Mouse (Mus musculus) adrenal gland, postnatal 14 days (tissue): ENCODE data around the gene Slc22a2. TPM values are rescaled to one million over a fixed set of nuclear protein-coding genes. Genes with fewer than 3 reads are reported as not detected.
A peak's percentile ranks its signal among the peaks of the same experiment; 100 is the strongest.
"Not testable (repeated sequence)": the region's sequence is repeated elsewhere in the genome, so short reads cannot be mapped to it uniquely, and the experiment has no call there.

Experiments used
- DNase-seq: peaks from one replicate; pipeline ENCODE4 v3.0.0; 2021; ENCODE audit warnings: mixed read lengths
- long read RNA-seq, 2 experiments: library from polyadenylated mRNA; stranded (forward); transcript quantifications; one replicate each; pipeline ENCODE4 v2.0.0; 2021
- total RNA-seq: library from RNA; stranded (reverse); gene quantifications from 2 replicates; pipeline ENCODE4 v1.2.3, GENCODE M21; 2021

Slc22a2 gene
- 0.78 and 1.4 TPM in 2 replicates for total RNA-seq
- long read RNA-seq, experiment 1 = 0 reads
- long read RNA-seq, experiment 2 = 0 reads

DNA sequence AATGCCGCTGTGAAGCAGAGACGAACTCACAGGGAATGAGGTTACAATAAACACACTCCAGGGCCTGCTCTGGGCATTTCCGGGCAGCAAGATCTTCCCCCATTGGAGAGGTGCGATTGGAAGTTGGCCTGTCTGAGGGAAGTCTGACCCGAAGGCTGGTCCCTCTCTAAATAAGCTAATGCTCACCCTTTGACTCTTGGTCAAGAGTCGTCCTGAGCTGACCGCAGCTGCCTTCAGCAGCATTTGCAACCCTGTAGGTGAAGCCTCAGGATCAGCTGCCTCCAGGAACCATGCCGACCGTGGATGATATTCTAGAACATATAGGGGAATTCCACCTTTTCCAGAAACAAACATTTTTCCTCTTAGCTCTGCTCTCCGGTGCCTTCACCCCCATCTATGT, at the start of gene Slc22a2:
Slc22a2 (plus strand) TSS at position 142 of the 400 bp plus-strand sequence.
- DNase-seq = no peak

GRCm38 (mm10) chr17:12534353-12535145, 49.4 kb upstream of the Slc22a2 start:
- DNase-seq = peak; percentile 89

DNA sequence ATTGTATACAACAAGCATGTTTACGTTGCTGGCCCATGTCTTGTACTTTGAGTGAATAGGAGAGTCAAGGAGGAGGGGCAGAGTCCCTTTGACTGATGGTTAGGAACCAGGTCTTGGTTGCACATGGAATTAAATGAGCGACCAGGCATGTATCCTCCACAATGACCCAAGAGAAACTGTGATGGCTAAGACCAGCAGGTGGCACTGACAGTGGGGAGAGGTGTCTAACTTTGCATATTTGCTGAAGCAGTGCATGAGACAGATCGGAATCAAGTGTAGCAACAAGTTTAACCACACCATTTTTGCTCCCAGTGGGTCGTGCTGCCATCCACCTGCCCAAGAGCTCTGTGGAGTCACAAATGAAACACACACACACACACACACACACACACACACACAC, 21.7 kb upstream of the Slc22a2 start:
- no peak for DNase-seq

- not testable (repeated sequence) for DNase-seq
Measured at GRCm38 (mm10) chr17:12564481-12565000, 19.4 kb upstream of the Slc22a2 start.

GRCm38 (mm10) chr17:12565443-12565842, 18.5 kb upstream of the Slc22a2 start:
- no peak for DNase-seq

DNA sequence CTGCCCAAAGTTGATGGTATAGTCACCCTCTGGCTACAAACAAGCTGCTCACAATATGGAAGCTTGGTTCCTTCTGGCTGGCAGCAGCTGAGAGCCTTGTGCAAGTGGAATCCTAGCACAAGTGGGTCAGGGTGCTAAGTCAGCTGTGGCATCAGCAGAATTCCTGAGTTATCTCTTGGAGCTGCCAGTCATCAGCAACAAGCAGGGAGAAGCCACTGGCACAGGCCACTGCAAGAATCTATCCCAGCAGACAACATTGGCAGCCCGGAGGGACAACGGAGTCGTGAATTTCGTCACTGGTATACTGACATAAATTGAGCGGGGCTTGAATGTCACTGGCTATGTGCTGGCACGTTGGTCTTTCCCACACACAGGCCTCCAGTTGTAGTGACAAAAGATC, 12.6 kb upstream of the Slc22a2 start:
- DNase-seq = peak; percentile 81

DNA sequence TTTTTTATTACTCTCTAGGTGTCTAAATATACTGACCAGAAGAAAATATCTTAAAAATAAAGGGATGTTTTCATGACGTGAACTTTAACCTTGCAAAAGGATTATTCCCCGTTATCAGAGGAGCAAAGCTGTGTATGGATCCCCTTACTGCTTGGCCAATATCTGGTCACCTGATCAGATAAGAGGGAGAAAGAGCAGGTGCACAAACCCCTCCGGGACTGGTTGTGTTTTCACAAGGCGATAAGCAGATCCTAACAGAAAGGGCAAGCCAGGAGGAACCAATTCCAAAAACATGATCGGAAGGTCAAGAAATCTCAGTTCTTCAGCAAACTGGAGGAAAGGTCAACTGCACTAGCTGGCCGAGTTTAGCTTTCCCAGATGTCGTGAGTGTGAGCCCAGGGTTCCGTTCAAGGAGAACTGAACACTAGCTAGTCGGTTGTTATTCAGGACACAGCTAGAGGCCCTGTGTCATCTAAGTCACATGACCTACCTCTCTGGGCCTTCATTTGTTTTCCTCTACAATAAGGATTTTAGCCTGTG, 11.9 kb upstream of the Slc22a2 start:
- peak; percentile 34 for DNase-seq

GRCm38 (mm10) chr17:12575391-12575790, 8.5 kb upstream of the Slc22a2 start:
- DNase-seq = no peak

GRCm38 (mm10) chr17:12577096-12577495, 6.8 kb upstream of the Slc22a2 start:
- no peak for DNase-seq

DNA sequence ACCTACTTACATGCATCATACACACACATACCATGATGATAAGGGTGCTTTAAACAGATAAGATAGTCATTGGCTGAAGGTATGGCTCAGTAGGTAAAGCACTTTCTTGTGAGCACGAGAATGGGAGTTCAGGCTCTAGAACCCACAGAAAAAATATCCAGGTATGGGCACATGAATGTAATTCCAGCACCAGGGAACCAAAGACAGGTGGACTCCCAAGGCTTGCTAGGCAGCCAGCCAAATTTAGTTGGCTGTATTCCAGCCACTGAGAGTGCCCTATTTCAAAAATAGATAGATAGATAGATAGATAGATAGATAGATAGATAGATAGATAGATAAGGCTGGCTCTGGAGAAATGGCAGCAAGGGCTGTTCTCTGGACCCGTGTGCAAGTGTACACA, 1.4 kb downstream of the Slc22a2 start:
- DNase-seq = no peak

DNA sequence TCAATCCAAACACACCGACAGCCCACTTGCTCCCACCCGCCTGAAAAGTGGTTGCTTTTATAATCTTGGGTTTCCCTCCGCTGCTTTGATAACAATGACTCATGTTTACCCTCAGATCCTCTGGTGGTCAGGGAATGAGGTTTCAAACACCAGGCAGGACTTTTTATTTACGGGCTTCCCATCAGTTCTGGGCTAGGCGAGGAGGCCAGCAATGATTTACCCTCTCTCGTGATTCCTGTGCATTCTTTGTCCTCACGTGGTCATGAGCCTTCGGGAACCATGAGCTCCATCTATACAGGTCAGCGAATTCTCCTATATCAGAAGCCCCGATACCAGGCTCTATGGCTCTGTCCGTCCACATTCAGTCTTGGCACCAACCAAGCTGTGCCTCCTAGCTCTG, 3.0 kb downstream of the Slc22a2 start:
- DNase-seq = no peak

DNA sequence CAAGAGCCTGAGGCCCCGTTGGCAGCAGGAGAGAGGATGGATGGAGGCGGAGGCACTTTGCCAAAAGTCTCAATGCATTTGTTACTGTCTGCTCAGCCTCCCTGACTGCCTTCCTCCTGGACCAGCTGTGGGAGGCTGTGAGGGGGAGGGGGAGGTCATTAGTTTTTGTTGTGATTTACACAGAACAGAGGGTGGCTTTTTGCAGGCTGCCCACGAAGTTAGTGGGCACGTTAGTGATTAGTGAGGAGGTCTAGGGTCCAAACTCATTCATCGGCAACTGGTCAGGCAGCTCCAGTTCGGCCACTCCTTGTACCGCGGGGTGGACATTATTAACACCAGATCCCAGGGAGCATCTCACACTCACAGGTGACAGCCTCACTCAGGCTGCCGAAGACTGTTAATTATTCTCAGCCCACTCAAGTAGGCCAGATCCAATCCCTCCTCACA, 4.9 kb downstream of the Slc22a2 start:
- DNase-seq = no peak

GRCm38 (mm10) chr17:12590911-12591625, 7.1 kb downstream of the Slc22a2 start:
- no peak for DNase-seq

DNA sequence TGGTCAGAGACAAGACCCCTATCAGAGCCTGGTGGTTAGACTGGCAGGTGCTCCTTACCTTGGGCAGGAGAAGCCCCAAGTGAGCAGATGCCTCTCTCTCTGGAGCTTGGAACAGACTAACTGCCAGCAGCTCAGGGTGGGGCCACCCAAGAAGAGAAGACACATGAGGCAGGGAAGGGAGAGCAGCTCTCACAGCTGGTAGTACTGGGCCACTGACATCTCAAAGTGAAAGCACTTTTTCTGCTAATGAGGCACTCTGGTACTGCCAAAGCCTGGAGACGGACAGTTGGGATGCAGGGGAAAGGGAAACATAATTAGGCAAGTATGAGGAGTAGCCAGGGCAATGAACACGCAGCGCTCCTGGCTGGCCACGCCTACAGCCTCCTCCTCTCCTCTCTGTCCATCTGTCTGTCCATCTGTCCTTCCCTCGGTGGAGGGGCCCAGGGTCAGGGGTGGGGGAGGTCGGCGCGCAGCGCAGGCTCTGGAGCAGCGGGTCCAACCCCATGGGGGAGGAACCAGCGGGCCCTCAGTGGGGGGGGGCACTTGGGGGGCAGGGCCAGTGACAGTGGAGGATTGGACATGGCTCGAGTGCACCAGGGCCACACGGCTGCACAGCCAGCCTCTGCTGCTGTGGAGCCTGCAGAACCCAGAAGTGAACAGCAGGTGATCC, 12.0 kb downstream of the Slc22a2 start:
- DNase-seq = no peak

GRCm38 (mm10) chr17:12606634-12607033, 22.7 kb downstream of the Slc22a2 start:
- no peak for DNase-seq

GRCm38 (mm10) chr17:12607202-12607601, 23.3 kb downstream of the Slc22a2 start:
- DNase-seq = peak; percentile 52

- DNase-seq = no peak
Measured at GRCm38 (mm10) chr17:12614511-12615385, 30.8 kb downstream of the Slc22a2 start.

DNA sequence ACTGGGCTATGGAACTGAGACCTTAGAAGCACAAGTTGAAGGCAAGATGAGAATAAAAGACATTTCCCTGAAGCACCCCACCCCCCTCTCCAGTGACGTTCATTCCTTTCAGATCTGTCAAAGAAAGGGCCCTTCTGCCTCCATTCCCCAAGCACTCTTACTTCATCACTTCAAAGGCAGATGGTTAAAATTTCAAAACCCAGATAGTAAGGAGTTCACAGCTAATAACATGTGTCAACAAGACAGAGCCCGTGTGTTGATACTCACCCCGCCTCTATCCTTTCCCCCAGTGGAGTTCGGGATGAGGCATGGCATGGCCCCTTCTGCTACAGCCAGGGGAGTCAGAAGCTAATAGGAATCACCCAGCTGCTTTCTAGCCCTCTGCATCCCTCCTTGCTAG, 31.5 kb downstream of the Slc22a2 start:
- no peak for DNase-seq

DNA sequence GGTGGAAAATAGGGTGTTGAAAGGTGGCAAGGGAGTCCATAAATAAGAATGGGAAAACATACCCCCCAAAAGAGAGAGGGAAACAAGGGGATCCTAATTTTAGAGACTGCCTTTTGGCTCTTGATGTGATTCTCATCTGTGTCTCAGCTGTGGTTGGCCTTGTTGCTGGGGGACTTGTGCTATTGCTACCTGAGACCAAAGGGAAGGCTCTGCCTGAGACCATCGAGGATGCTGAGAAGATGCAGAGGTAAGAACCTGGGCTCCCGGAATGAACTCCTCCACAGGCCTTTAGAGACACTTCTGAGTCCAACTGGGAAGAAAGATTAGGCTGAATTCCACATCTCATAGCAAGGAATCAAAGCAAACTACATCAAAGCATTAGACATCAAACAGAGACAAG, 35.7 kb downstream of the Slc22a2 start:
- no peak for DNase-seq

DNA sequence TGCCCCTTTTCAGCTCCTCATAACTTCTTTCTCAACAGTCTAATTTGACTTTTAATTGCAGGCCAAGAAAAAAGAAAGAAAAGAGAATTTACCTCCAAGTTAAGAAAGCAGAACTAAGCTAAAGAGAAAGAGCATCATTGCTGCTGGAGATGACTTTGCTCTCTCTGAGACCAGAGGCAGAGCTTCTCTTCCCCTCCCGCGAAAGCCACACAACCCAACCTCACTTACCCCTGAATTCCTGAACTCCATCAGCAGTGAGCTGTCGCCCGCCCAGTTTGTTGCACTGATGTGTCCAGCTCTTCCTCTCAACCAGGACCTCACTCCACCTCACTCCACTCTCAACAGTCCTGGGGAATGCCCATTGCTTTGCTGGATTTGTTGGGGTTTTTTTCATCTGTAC, 44.1 kb downstream of the Slc22a2 start:
- no peak for DNase-seq

DNA sequence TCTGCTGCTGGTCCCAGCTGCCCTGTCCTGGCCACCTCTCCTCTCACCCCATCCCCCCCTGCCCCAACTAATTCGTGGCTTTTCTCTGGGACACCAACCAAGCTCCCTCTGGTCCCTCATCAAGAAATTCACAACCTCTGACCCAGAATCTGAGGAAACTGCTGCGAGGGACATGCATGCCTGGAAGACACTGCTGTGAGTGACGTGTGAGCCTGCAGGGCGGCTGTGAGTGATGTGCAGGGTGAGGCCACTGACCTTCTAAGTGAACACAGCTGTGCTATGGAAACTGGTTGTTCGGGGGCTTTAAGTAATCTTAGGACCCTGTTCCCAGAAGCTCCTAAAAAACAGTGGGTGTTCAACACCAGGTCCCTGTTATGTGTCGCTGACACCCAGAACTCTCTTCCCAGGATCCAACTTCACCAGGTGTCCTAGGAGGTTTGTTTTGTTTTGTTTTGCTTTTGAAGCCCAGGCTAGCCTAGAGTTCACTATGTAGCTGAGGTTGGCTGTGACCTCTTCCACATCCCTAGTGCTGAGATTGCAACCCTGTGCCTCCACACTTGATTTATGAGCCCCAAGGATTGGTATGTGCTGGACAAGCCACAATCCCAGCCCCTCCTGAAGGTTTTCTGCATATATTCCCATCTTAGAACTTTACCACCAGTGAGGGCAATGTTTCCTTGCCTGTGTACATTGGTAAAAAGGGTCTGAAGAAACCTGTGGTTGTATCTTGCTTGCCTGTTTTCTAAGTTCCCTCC, 47.2 kb downstream of the Slc22a2 start:
- DNase-seq = peak; percentile 22
